ENCODE assay signal across 8 mouse cellular contexts in the genomic region with DNA sequence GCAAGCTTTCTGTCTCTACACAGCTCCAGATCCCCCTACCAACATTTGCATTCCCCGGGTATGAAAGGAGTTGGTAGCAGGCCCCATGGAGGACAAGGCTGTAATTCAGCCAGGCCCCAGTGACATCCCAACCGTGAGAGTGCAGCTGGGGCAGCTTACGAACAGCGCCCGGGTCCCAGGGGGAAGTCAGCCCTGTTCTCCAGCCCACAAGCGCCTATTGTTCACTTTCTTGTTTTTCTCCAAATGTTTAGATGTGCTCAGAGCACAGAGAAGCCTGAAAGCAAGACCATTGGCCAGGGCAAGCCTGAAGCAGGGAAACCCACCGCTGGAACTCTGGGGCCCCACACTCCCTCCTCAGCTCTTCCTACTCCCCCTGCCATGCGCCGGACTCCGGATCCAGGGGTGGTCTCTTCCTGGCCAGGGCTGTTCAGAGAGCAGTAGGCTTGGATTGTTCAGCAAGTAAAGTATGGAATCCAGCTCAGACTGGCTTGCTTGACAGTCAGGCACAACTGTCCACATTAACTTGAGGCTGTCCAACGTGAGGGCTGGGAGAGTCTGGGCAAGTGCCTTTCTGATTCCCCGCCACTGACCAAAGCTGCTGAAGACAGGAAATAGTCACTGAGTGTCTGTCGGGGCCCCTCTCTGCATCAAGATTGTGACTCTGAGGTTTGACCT.
A peak's percentile ranks its signal among the peaks of the same experiment; 100 is the strongest.
DNase-seq lines count a peak whose midpoint lies in the region; ATAC-seq and TF ChIP-seq lines count a peak whose summit lies in the region.

No protein-coding gene starts in this region.

- H3K9me3 ChIP-seq in neural tube, embryonic 11.5 days (ENCODE audit: control insufficient read depth, low read length) = no peaks in the 10 kb centered on the region
- no peaks in the 10 kb centered on the region for H3K9me3 ChIP-seq in embryonic facial prominence, embryonic 15.5 days (replicated peaks)
- H3K9me3 ChIP-seq in heart, embryonic 15.5 days (replicated peaks) = no peaks in the 10 kb centered on the region
- H3K9me3 ChIP-seq in midbrain, postnatal 0 days (ENCODE audit: low read length) = no peaks in the 10 kb centered on the region

- peak overlapping the region; percentile 84 for H3K27ac ChIP-seq in neural tube, embryonic 11.5 days (ENCODE audit: low read depth, low read length)
- peak overlapping the region; percentile 92 for H3K27ac ChIP-seq in embryonic facial prominence, embryonic 15.5 days (replicated peaks)
- peak overlapping the region; percentile 85 for H3K27ac ChIP-seq in heart, embryonic 15.5 days
- peak overlapping the region; percentile 73 for H3K27ac ChIP-seq in midbrain, postnatal 0 days (ENCODE audit: low read depth, low read length)

- H3K4me3 ChIP-seq in neural tube, embryonic 11.5 days (ENCODE audit: low read depth, low read length) = no peak overlapping the region
- H3K4me3 ChIP-seq in embryonic facial prominence, embryonic 15.5 days (replicated peaks) = no peak overlapping the region
- H3K4me3 ChIP-seq in heart, embryonic 15.5 days = no peak overlapping the region
- H3K4me3 ChIP-seq in midbrain, postnatal 0 days (ENCODE audit: low read depth, low read length) = no peak overlapping the region

- DNase-seq in neural tube, embryonic 11.5 days (ENCODE audit: low spot score) = peak; percentile 64
- DNase-seq in neural tube, embryonic 10.5 days (ENCODE audit: extremely low spot score, low spot score) = no peak
- peak; percentile 43 to 54 for DNase-seq in layer of hippocampus, postnatal 36 days
- peak; percentile 87 for DNase-seq in midbrain, postnatal 0 days (ENCODE audit: low spot score)
- DNase-seq in thymus, adult 18-20 months = no peak

- H3K27me3 ChIP-seq in neural tube, embryonic 11.5 days (ENCODE audit: control insufficient read depth, insufficient read depth, low read length) = no peaks in the 10 kb centered on the region
- no peaks in the 10 kb centered on the region for H3K27me3 ChIP-seq in embryonic facial prominence, embryonic 15.5 days
- H3K27me3 ChIP-seq in heart, embryonic 15.5 days = no peaks in the 10 kb centered on the region
- no peaks in the 10 kb centered on the region for H3K27me3 ChIP-seq in midbrain, postnatal 0 days (ENCODE audit: insufficient read depth, low read length)

- H3K36me3 ChIP-seq in neural tube, embryonic 11.5 days (ENCODE audit: control insufficient read depth, insufficient read depth, low read length) = no peaks in the 10 kb centered on the region
- no peaks in the 10 kb centered on the region for H3K36me3 ChIP-seq in embryonic facial prominence, embryonic 15.5 days
- no peaks in the 10 kb centered on the region for H3K36me3 ChIP-seq in heart, embryonic 15.5 days
- H3K36me3 ChIP-seq in midbrain, postnatal 0 days (ENCODE audit: insufficient read depth, low read length) = no peaks in the 10 kb centered on the region

- H3K4me2 ChIP-seq in neural tube, embryonic 11.5 days (ENCODE audit: low read depth) = no peak overlapping the region; the same call in 1 of the 2 replicates
- peak overlapping the region; percentile 2; the same call in 1 of the 2 replicates for H3K4me2 ChIP-seq in embryonic facial prominence, embryonic 15.5 days (replicated peaks)
- H3K4me2 ChIP-seq in heart, embryonic 15.5 days = no peak overlapping the region
- no peak overlapping the region for H3K4me2 ChIP-seq in midbrain, postnatal 0 days (ENCODE audit: low read depth, low read length, poor library complexity, severe bottlenecking)

- 23% methylated on average over 13 of the region's 13 CpGs for WGBS in neural tube, embryonic 11.5 days
- 28% methylated on average over 13 of the region's 13 CpGs for WGBS in embryonic facial prominence, embryonic 15.5 days
- WGBS in heart, embryonic 15.5 days = 38% methylated on average over 13 of the region's 13 CpGs
- WGBS in midbrain, postnatal 0 days = 31% methylated on average over 13 of the region's 13 CpGs

- ATAC-seq in neural tube, embryonic 11.5 days (ENCODE audit: insufficient read depth, low FRiP score, low TSS enrichment) = peak; percentile 64
- peak; percentile 58; the same call in 1 of the 2 replicates for ATAC-seq in embryonic facial prominence, embryonic 15.5 days (ENCODE audit: insufficient number of reproducible peaks, low FRiP score, low TSS enrichment, low read depth)
- peak; percentile 23; the same call in 1 of the 2 replicates for ATAC-seq in heart, embryonic 15.5 days (replicated peaks; ENCODE audit: insufficient number of reproducible peaks, insufficient read depth, low FRiP score, low read depth)
- peak; percentile 83 for ATAC-seq in midbrain, postnatal 0 days (ENCODE audit: low FRiP score)
- no peak for ATAC-seq in megakaryocyte, adult 5-6 weeks (ENCODE audit: poor library complexity, severe bottlenecking)

- peaks cover 48% of the 10 kb centered on the region for H3K4me1 ChIP-seq in neural tube, embryonic 11.5 days (ENCODE audit: control insufficient read depth, insufficient read depth, low read length)
- peaks cover 84% of the 10 kb centered on the region for H3K4me1 ChIP-seq in embryonic facial prominence, embryonic 15.5 days
- H3K4me1 ChIP-seq in heart, embryonic 15.5 days (replicated peaks) = peaks cover 71% of the 10 kb centered on the region
- peaks cover 9% of the 10 kb centered on the region for H3K4me1 ChIP-seq in midbrain, postnatal 0 days (ENCODE audit: insufficient read depth, low read length)

- TF ChIP-seq CTCF in midbrain, postnatal 0 days (IDR thresholded peaks at IDR 0.05) = no peak

- H3K9ac ChIP-seq in neural tube, embryonic 11.5 days (ENCODE audit: low read length) = peak overlapping the region; percentile 30
- peak overlapping the region; percentile 9; the same call in 1 of the 2 replicates for H3K9ac ChIP-seq in embryonic facial prominence, embryonic 15.5 days
- peak overlapping the region; percentile 16; the same call in 1 of the 2 replicates for H3K9ac ChIP-seq in heart, embryonic 15.5 days
- H3K9ac ChIP-seq in midbrain, postnatal 0 days (replicated peaks; ENCODE audit: low read length, poor library complexity, severe bottlenecking) = no peak overlapping the region

Comparison
In these comparisons a context has a peak if more than half of its experiments do, and no peak if none do; other contexts are left out.
1. DNase-seq: peak in neural tube, embryonic 11.5 days (single experiment), layer of hippocampus, postnatal 36 days (2 of 2) and midbrain, postnatal 0 days (single experiment); none in neural tube, embryonic 10.5 days (single experiment) and thymus, adult 18-20 months (0 of 2).
2. Peak in every context shown above with its lines, with median percentiles within 50 percentile points of each other: H3K27ac ChIP-seq.